Mouse (Mus musculus) lung, embryonic 14.5 days (tissue): ENCODE results near the gene Pdzd2. TPM values are rescaled to one million over a fixed set of nuclear protein-coding genes. Genes with fewer than 3 reads are reported as not detected.

Experiments
- ATAC-seq: fragments of 200-750 bp; cut with Nextera tagmentation; 2 replicates; pipeline ENCODE4 v1.8.0; 2017; ENCODE audit warnings: mild to moderate bottlenecking, moderate TSS enrichment, moderate library complexity; ENCODE audit not compliant: insufficient read depth
- DNase-seq: peaks from one replicate; pipeline ENCODE4 v3.0.0-alpha.2; 2015
- H3K27ac ChIP-seq: fragments of 300-500 bp; sonication (generic); 2 replicates; pipeline ENCODE4 v1.5.1; 2014; ENCODE audit warnings: low read depth, mild to moderate bottlenecking, moderate library complexity
- H3K27me3 ChIP-seq: fragments of 300-500 bp; sonication (generic); 2 replicates; pipeline ENCODE4 v1.6.1; 2014; ENCODE audit warnings: low read length, control low read depth; ENCODE audit not compliant: insufficient read depth
- H3K36me3 ChIP-seq: fragments of 300-500 bp; sonication (generic); 2 replicates; pipeline ENCODE4 v1.6.1; 2014; ENCODE audit warnings: control low read depth; ENCODE audit not compliant: insufficient read depth
- H3K4me1 ChIP-seq: fragments of 300-500 bp; sonication (generic); 2 replicates; pipeline ENCODE4 v1.6.1; 2014; ENCODE audit warnings: antibody characterized with exemption, control low read depth; ENCODE audit not compliant: insufficient read depth
- H3K4me2 ChIP-seq: fragments of 300-500 bp; sonication (generic); 2 replicates; pipeline ENCODE4 v1.6.1; 2014; ENCODE audit warnings: mild to moderate bottlenecking
- H3K4me3 ChIP-seq: fragments of 300-500 bp; sonication (generic); 2 replicates; pipeline ENCODE4 v1.5.1; 2014; ENCODE audit warnings: low read depth, low read length
- H3K9ac ChIP-seq: fragments of 300-500 bp; sonication (generic); 2 replicates; pipeline ENCODE4 v1.6.1; 2014
- H3K9me3 ChIP-seq: fragments of 300-500 bp; sonication (generic); 2 replicates; pipeline ENCODE4 v1.6.1; 2016; ENCODE audit warnings: low read depth, low read length, control low read depth
- CTCF ChIP-seq: IDR thresholded peaks from 2 replicates; pipeline ENCODE4 v1.5.1; 2016; ENCODE audit warnings: antibody characterized with exemption, low read depth
- WGBS: fragments of 180-500 bp; shearing (Covaris S2); extraction: QIAGEN DNeasy Blood & Tissue Kit; methylation state at CpG from one replicate; pipeline ENCODE4 v1.1.7; 2014; 5-methylcytosine and 5-hydroxymethylcytosine counted together
- polyA plus RNA-seq: library from polyadenylated mRNA; unstranded; fragments of >200 nt; fragmentation: Nextera tagmentation; extraction: Ambion mirVana; gene quantifications from 2 replicates; pipeline ENCODE4 v1.2.1, GENCODE M21; 2014

Pdzd2 gene
- polyA plus RNA-seq, 1 experiment from 2014 or later: 24.1 TPM

- 84% methylated on average over 16 of the region's 16 CpGs for WGBS
- TF ChIP-seq CTCF: no peak
- Histone ChIP-seq H3K4me3 (no peak overlapping the region), H3K9me3 (no peaks in the 10 kb centered on the region), H3K4me2 (no peak overlapping the region), H3K36me3 (no peaks in the 10 kb centered on the region), H3K9ac (no peak overlapping the region), H3K4me1 (0 out of 2 replicates have a peak, but pooled peaks cover 4% of the 10 kb centered on the region), H3K27ac (no peak overlapping the region), H3K27me3 (no peaks in the 10 kb centered on the region)
- DNase-seq: no peak
- ATAC-seq: no peak
Measured at GRCm38 (mm10) chr15:12415536-12416200, 324.1 kb downstream of the Pdzd2 start.

- WGBS: 74% methylated on average over 6 of the region's 6 CpGs
- ATAC-seq: no peak
- no peaks in the 10 kb centered on the region for H3K9me3 ChIP-seq
Measured at GRCm38 (mm10) chr15:12414696-12415095, 325.0 kb downstream of the Pdzd2 start.

GRCm38 (mm10) chr15:12408205-12408604 lies 331.5 kb downstream of the Pdzd2 start:
- Histone ChIP-seq H3K4me3 (no peak overlapping the region), H3K9me3 (no peaks in the 10 kb centered on the region), H3K27me3 (no peaks in the 10 kb centered on the region), H3K27ac (no peak overlapping the region), H3K9ac (no peak overlapping the region), H3K4me1 (no peaks in the 10 kb centered on the region), H3K4me2 (no peak overlapping the region), H3K36me3 (no peaks in the 10 kb centered on the region)
- TF ChIP-seq CTCF: no peak
- no peak for ATAC-seq
- peak; percentile 37 for DNase-seq
- WGBS: 64% methylated on average over 8 of the region's 8 CpGs

More at GRCm38 (mm10) chr15:12414696-12415095, 325.0 kb downstream of the Pdzd2 start:
- TF ChIP-seq CTCF: no peak
- H3K4me3 ChIP-seq: no peak overlapping the region
- no peak overlapping the region for H3K9ac ChIP-seq
- no peaks in the 10 kb centered on the region for H3K27me3 ChIP-seq
- H3K27ac ChIP-seq: no peak overlapping the region
- no peaks in the 10 kb centered on the region for H3K36me3 ChIP-seq
- 0 out of 2 replicates have a peak, but pooled peaks cover 4% of the 10 kb centered on the region for H3K4me1 ChIP-seq
- no peak for DNase-seq
- no peak overlapping the region for H3K4me2 ChIP-seq

- no peak overlapping the region for H3K27ac ChIP-seq
- H3K9me3 ChIP-seq: no peaks in the 10 kb centered on the region
- no peak for TF ChIP-seq CTCF
- H3K36me3 ChIP-seq: no peaks in the 10 kb centered on the region
- H3K27me3 ChIP-seq: no peaks in the 10 kb centered on the region
- no peak overlapping the region for H3K4me3 ChIP-seq
- no peaks in the 10 kb centered on the region for H3K4me1 ChIP-seq
- no peak overlapping the region for H3K9ac ChIP-seq
- no peak for DNase-seq
- ATAC-seq: no peak
- WGBS: 74% methylated on average over 5 of the region's 5 CpGs
- no peak overlapping the region for H3K4me2 ChIP-seq
Measured at GRCm38 (mm10) chr15:12405592-12405991, 334.1 kb downstream of the Pdzd2 start.

GRCm38 (mm10) chr15:12397032-12397431 lies 342.7 kb downstream of the Pdzd2 start:
- H3K9ac ChIP-seq: no peak overlapping the region
- no peak for TF ChIP-seq CTCF
- no peak overlapping the region for H3K4me3 ChIP-seq
- no peaks in the 10 kb centered on the region for H3K4me1 ChIP-seq
- no peaks in the 10 kb centered on the region for H3K36me3 ChIP-seq
- 62% methylated on average over 6 of the region's 6 CpGs for WGBS
- no peaks in the 10 kb centered on the region for H3K27me3 ChIP-seq
- H3K9me3 ChIP-seq: no peaks in the 10 kb centered on the region
- DNase-seq (no peak), ATAC-seq (no peak)
- H3K4me2 ChIP-seq: no peak overlapping the region
- no peak overlapping the region for H3K27ac ChIP-seq

- ATAC-seq: no peak
- TF ChIP-seq CTCF: no peak
- no peak for DNase-seq
- no peaks in the 10 kb centered on the region for H3K36me3 ChIP-seq
- 88% methylated on average over 10 of the region's 10 CpGs for WGBS
- no peak overlapping the region for H3K4me2 ChIP-seq
- no peak overlapping the region for H3K27ac ChIP-seq
- H3K4me1 ChIP-seq: no peaks in the 10 kb centered on the region
- H3K9me3 ChIP-seq: no peaks in the 10 kb centered on the region
- H3K9ac ChIP-seq: no peak overlapping the region
- H3K4me3 ChIP-seq: no peak overlapping the region
- H3K27me3 ChIP-seq: no peaks in the 10 kb centered on the region
Measured at GRCm38 (mm10) chr15:12394758-12395157, 345.0 kb downstream of the Pdzd2 start.

- no peak for TF ChIP-seq CTCF
- no peaks in the 10 kb centered on the region for H3K27me3 ChIP-seq
- DNase-seq (no peak), ATAC-seq (no peak)
- H3K4me3 ChIP-seq: no peak overlapping the region
- WGBS: 77% methylated on average over 15 of the region's 15 CpGs
- H3K4me1 ChIP-seq: no peaks in the 10 kb centered on the region
- no peaks in the 10 kb centered on the region for H3K9me3 ChIP-seq
- H3K4me2 ChIP-seq: no peak overlapping the region
- H3K27ac ChIP-seq: no peak overlapping the region
- H3K9ac ChIP-seq: no peak overlapping the region
- H3K36me3 ChIP-seq: peaks cover 5% of the 10 kb centered on the region; the same call in 1 of the 2 replicates
Measured at GRCm38 (mm10) chr15:12388726-12389489, 350.8 kb downstream of the Pdzd2 start.
